Mouse (Mus musculus) cerebellum, adult 9-10 months (tissue): ENCODE data around the gene Hhipl1.

Experiments used
- DNase-seq: peaks from one replicate; pipeline ENCODE4 v3.0.0; 2022

Hhipl1 gene

DNA sequence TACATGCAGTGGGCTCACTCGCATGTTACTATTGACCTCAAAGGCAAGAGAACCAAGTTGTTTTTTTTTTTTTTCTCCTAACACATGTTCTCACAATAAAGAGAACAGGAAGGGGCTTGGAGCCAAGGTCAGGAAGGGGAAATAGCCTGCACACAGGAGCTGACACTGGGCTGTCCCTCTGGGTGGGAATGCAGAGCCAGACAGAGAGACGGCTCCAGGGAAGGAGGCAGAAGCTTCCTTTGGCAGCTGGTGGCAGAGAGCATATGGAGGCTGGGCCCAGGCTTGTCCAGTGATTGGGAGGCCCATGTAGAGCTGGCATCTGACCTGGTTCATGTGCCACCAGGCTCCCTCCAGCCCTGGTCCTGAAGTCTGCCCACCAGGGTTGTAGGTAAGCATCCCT, 61.8 kb downstream of the Hhipl1 start:
- peak; percentile 62 for DNase-seq

DNA sequence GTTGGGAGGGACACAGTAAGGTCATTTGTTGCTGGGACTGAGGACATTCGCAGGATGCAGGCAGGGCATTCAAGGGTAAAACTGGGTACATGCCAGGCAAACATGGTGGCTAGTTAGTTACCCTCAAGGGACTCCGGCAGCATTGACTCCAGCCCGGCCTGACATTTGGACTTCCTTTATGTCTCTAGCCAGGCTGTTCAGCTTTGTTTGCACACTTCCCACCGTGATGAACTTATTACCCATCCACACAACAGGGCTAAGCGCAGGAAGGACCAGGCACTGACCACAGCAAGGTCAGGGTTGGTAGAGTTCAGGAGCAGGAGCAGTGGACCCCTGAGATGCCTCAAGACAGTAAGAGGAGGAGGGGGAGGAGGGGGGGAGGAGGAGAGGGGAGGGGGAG, 62.9 kb downstream of the Hhipl1 start:
- no peak for DNase-seq

DNA sequence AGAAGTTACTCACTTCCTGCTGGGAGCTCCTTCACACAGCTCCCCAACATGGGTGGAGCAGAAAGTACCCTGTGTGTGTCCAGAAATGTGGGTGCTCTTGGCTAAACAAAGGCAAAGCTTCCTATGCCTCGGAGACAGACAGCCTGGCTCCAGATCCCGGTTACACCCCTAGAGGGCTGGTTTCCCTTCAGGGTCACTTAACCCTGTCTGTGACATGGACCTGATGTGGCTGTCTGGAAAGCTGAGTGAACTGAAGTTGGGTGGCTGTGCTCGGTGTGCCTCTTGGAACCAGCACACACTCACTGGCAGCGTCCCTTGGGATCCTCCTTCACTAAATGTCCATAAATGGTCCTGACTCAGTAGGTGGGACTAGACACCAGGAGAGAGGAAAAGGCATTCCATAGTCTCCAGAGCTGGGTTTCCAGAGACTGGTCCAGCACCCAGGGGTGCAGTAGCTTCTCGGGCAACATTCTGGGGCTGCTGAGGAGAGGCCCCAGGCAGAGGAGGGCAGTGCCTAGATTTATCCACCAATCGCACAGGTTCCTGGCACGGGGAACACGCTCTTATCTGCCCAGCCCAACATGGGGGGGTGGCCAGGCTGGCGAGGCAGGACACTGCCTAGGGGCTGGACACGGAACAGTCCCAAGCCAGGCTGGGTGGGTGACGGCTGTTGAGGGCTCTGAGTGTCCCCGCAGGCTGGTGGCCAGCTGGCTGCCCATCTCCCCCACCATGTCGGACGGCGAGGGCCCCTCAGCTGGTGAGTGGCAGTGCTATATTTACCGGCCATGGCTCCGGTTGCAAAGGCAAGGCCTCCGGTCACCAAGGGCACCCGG, 64.7 kb downstream of the Hhipl1 start, which contains the start of gene Eml1:
TSS of gene Eml1 (plus strand) at position 362 of the 833 bp plus-strand sequence.
- no peak for DNase-seq

DNA sequence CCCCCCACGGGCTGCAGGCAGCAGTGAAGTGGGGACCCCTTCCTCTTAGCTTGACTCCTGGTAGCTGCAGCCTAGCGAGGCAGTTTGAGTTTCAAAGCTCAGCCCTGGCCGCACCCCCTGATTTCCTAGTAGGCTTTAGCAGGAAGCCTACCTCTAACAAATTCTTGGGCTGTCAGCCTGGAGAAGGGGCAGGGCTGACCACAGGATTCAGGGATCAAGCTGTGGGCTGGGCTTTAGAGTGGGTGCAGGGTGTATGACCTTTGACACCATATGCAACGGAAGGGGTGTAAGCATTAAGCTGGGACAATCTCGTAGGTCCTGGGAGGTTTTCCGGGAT, 65.3 kb downstream of the Hhipl1 start:
- DNase-seq: no peak

DNA sequence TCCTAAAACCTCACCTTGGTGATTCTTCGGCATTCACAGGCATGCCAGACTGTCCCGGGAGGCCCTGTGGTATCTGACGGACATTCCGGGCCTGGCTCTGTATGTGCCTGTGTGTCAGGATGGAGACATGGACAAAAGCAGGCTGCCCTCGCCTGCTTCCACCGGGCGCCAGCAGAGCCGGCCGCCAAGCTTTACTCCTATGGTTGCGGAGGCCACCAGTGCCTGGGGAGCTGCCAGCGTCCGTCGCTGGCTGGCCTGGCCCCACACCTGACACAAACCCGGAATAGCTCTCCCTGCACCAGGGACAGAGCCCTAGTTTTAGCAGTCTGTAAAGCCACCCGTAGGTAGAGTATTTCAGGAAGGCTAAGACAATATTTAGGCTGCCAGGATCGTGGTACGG, 66.2 kb downstream of the Hhipl1 start:
- DNase-seq: peak; percentile 82

DNA sequence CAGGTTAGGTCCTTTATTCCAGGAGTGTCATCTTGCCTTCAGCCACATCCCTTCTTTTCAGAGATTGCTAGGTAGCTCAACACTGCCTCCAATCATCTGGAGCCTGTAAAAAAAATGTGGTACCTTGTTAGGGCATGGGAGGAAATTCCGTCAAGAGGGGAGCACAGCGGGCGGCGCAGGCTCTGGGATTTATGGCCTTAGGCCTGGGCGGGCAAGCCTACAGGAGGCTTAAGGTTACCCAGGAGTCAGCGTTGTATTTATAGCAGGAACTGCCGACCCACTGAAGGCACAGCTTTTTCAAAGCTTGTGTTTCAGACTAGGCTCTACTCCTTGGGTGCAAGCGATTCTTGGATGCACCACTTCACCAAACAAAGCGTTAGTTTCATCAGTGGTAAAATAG, 67.5 kb downstream of the Hhipl1 start:
- DNase-seq: no peak

DNA sequence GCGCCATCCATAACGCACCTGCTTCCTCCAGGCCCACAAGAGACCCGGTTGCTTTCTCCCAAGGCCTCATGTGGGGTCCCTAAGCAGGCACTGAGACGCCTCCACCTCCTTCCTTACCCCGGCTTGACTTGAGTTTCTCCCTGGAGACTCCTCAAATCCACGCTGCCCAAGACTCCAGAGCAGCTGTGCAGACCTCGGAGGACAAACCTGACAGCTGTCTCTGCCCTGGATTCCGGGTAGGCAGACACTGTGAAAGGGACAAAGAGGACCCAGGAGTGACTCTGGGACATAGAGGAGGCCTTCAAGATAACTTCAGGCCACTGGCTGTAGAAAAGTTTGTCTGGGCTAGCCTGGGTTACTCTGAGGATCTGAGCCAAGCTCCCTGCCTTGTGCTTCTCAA, 68.6 kb downstream of the Hhipl1 start:
- no peak for DNase-seq

DNA sequence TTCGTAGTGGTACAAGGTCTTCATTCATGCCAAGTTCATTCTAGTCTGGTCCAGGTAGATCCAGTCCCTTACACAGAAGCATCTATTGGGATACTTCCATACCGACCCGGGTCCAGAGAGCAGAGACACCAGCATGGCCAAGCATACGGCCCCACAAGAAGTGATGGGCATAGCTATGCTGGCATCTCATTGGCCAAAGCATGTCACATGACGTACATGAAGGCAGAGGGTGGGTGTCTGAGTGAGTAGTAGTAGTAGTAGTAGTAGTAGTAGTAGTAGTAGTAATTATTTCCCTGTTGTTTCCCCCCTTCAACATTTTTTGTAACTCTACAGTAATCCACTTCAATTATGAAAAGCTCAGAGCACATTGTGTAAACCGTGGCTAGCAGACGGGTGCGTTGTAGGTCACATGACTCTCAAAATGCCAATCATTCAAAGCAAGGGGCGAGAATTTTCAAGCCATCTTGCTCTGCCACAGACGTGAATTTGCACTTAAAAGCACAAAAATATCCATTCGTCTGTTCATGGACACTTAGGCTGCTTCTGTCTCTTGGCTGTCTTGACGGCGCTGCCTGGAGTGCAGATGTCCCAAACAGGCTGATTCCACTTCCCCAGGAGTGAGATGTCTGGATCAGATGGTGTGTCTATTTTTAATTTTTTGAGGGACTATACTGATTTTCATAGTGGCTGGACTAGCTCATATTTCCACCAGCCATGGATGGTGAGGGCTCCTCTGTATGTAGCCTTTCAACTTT, 72.5 kb downstream of the Hhipl1 start:
- DNase-seq: no peak
